Mouse (Mus musculus) kidney, adult 18-20 months (tissue): ENCODE measurements around the gene Bard1.

ENCODE experiments used
- DNase-seq: peaks from one replicate; pipeline ENCODE4 v3.0.0; 2021

The Bard1 gene

GRCm38 (mm10) chr1:71052252-71052651 lies 50.7 kb downstream of the Bard1 start:
- DNase-seq = no peak

DNA sequence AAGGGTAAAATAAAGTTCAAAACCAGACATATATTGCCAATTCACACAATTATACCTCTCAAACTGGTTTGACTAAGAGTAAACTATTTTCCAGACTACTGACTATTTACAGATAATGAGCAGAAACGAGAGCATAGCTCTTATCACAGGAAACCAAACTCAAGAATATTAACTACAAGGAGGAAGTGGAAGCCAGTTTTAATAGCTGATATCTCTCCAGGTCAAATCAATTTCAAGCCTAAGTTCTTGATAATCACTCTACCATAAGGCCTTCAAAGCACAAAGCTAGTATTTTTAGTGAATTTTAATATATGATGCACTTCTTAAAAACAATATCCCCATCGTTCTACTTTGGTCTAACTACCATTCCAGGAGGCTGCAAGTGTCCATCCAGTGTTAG lies 57.8 kb downstream of the Bard1 start:
- no peak for DNase-seq

DNA sequence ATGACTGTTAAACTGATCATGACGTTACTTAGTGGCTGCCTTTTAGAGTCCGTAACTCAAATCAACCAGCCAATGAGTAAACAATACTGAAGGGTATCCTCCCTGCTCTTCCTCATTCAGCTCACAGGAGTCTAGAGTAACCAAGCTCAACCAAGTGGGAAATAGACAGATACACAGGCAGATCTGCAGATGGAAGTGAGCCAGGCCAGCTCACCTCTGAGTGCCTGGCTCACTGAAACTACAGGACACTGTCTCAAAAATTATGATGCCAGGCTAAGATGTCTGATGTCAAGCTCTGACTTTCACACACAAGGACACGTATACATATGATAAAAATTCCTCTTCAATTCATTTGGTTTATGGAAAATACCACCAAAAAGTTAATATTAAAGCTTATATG lies 59.0 kb downstream of the Bard1 start:
- DNase-seq = no peak

DNA sequence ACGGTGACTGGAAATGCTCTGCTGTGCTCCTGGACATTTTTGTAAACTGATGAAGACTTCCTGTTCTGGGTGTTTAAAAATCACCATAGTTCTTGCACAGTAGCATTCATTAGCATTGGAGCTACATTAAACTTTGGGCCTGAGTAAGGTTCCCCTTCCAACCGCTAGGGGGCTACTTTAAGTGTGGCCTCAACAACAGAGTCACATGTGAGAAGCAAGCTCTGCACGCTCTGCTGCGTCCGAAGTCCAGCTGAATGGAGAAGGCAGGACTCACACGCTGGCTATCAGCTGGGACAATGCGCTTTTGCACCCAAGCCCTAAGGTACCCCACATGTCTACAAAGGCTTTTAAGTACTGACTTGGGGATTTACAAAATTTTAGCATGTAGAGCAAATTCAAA lies 65.9 kb downstream of the Bard1 start:
- DNase-seq = no peak

DNA sequence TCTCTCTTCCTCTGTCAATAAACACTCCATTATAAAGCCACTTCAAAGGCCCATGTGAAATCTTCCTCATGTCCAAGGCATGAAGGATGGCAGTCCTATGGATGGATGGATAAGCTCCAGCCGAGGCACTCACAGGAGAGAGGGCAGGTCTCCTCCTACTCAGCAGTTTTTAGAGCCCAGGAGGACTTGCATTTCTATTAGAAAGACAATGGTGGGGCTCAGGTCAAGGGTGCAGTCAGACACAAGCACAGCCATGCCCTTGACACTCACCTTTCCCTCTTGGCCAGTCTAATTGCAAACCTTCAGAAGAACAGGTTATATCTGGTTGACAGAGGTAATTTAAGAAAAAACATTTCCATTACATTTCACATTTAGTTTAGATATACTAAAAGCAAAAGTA lies 67.4 kb downstream of the Bard1 start:
- DNase-seq = no peak

DNA sequence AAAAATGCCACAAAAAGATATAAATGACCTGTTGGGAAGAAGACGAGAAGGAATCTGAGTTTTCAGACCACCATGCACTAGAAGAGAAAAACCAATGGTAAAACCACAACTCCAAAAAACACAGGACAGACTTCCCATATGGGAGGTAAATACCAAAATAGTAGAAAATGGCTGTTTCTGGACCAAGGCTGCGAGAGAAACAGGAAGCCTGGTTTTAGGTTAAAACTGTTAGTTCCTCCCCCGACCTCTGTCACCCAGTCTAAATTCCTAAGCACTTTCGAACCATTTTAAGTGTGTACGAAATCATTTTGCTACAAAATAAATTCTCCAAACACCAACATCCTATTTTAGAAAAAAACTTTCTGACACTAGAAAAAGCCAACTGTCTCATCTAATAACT lies 80.2 kb downstream of the Bard1 start:
- no peak for DNase-seq

- DNase-seq = no peak
Measured at GRCm38 (mm10) chr1:71014345-71014744, 88.6 kb downstream of the Bard1 start.

GRCm38 (mm10) chr1:71005998-71006397 lies 96.9 kb downstream of the Bard1 start:
- DNase-seq = no peak

GRCm38 (mm10) chr1:71004177-71004576 lies 98.8 kb downstream of the Bard1 start:
- no peak for DNase-seq

- DNase-seq = no peak
Measured at GRCm38 (mm10) chr1:71003741-71004140, 99.2 kb downstream of the Bard1 start.

DNA sequence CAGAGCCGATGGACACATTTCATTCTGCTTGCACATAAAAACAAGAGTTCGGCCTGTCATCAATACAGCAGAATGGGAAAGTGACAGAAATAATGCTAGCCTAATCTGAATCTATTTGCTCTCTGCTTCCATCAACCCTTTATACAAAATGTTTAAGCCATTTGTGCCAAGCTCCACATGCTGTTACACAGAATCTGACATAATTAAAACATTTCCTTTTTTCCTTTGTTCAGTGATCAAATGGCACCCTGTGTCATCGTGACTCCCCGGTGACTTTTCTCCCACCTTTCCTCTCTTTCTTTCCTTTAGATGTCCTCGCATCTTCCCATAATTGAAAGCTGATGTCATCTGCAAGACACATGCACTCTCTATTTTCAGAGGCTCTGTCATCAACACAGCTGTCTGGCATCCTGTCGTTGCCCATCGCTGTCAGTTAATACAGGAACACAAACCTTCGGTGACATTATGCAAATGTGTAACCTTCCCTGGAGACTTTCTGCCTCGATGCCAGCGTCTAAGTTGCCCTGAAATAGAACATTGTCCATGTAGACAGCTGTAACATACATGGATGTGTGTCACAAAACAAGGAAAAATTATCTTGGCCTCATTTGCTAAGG lies 105.5 kb downstream of the Bard1 start:
- DNase-seq = no peak

- no peak for DNase-seq
Measured at GRCm38 (mm10) chr1:70996766-70997165, 106.2 kb downstream of the Bard1 start.
